Mouse (Mus musculus) ZHBTc4 (cell line): ENCODE data around the gene Cebpa.

Source experiments
- DNase-seq: peaks from one replicate; pipeline ENCODE4 v3.0.0-alpha.2; 2011; ENCODE audit warnings: low read depth, low spot score

The Cebpa gene

DNA sequence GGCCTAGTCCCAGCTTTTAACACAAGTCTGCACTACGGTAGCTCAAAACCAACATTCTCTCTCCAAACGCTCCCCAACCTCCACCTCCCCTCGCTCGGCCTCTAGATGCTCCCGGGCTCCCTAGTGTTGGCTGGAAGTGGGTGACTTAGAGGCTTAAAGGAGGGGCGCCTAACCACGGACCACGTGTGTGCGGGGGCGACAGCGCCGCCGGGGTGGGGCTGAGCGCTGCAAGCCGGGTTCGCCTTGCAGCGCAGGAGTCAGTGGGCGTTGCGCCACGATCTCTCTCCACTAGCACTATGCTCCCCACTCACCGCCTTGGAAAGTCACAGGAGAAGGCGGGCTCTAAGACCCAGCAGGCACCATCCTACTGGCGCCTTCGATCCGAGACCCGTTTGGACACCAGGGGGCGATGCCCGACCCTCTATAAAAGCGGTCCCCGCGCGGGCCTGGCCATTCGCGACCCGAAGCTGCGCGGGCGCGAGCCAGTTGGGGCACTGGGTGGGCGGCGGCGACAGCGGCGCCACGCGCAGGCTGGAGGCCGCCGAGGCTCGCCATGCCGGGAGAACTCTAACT is at the start of gene Cebpa:
Cebpa (plus strand) TSS at position 453 of the 573 bp plus-strand sequence.
- DNase-seq = peak; percentile 94

DNA sequence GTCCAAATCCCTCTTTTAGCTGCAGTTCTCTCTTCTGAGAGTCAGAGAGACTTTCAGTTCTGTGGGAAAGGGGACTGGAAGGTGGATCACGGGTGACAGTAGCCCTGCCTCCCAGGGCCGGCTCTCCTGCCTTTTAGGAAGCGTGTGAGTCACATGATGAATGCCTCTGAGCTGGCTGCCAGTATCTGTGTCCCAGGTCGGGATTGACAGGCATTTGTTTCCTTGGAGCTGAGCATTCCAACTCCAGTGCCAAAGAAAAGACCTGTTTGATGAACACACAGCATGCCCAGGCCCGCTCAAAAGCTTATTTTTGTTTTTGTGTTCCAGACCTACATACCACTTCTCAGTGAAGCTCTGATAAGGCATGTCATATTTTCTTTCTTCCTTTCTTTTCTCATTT is 42.4 kb upstream of the Cebpa start:
- peak; percentile 40 for DNase-seq

DNA sequence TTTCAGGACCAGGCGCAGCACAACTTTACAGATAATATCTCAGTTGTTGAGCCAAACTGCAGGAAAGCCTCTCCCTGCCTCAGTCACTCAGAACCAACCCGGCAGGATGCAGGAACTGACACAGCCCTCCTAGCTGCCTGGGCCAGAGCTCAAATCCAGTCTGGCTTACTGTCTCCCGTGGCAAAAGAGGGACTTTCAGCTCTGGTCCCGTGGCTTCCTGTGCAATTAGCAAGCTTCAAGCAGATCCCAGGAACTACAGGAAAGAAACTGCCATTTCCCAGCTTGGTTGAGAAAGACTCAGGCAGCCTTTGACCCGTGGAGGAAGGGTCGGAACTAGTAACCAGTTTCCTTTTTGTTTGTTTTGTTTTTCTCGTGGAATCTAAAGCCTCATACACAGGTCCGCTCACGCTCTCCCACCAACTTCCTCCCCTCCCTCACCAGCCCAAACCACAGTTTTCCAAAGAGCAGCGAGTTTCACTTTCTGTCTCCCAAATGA is 38.2 kb upstream of the Cebpa start:
- DNase-seq = peak; percentile 26

DNA sequence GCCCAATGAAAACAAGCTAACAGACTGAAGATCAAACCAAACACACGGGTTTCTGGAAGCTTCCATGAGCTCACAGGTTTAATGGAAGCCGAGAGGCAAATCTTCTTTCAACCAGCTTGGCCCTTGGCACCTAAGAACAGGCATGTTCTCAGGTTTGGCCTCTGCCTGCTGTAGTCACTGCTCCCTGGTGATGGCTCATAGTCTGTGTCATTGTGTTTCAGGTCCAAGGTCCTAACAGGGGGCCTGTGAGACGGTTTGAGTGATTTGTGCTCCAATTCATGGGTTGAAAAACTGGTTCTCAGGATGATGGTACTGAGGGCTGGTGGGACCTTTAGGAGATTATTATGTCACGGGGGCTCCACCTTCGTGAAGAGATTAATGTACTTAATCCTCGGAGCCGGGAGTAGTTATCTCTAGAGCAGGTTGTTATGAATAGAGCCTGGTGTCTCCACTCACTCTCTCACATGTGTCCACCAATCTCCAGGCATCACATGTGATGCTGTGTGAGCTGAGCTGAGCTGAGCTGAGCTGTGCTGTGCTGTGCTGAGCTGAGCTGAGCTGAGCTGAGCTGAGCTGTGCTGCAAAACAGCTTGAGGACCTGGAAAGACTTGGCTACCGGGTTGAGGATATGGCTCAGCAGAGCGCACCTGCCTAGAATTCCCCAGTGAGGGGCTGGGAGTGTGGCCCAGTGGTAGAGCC is 37.5 kb upstream of the Cebpa start:
- DNase-seq = no peak

- no peak for DNase-seq
These were observed 34.3 kb upstream of the Cebpa start for GRCm38 (mm10) chr7:35084565-35085360.

- peak; percentile 49 for DNase-seq
These were observed 32.7 kb upstream of the Cebpa start for GRCm38 (mm10) chr7:35086271-35086861.

- no peak for DNase-seq
These were observed 28.5 kb upstream of the Cebpa start for GRCm38 (mm10) chr7:35090550-35090949.

- DNase-seq = no peak
These were observed 24.0 kb upstream of the Cebpa start for GRCm38 (mm10) chr7:35094975-35095678.

- DNase-seq = no peak
These were observed 20.3 kb upstream of the Cebpa start for GRCm38 (mm10) chr7:35098777-35099176.

DNA sequence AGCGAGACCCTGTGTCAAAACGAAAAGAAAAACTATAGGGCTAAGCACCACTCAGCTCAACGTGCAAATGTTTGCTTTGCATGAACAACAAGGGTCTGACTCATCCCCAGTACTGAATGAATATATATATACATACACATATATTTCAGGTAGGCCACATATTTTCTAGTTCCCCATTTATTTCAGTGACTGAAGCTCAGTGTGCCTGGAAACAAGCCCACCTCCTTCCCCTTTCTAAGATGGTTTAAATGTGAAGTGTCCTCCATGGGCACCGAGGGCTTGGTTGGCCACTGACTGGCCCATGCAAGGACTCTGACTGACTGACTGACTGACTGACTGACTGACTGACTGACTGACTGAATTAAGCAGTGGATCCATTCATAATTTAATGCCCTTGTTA is 19.6 kb upstream of the Cebpa start:
- DNase-seq = no peak

GRCm38 (mm10) chr7:35106614-35107013 is 12.5 kb upstream of the Cebpa start:
- no peak for DNase-seq

GRCm38 (mm10) chr7:35107630-35108029 is 11.5 kb upstream of the Cebpa start:
- DNase-seq = no peak

- DNase-seq = no peak
These were observed 11.0 kb upstream of the Cebpa start for GRCm38 (mm10) chr7:35108046-35108445.

DNA sequence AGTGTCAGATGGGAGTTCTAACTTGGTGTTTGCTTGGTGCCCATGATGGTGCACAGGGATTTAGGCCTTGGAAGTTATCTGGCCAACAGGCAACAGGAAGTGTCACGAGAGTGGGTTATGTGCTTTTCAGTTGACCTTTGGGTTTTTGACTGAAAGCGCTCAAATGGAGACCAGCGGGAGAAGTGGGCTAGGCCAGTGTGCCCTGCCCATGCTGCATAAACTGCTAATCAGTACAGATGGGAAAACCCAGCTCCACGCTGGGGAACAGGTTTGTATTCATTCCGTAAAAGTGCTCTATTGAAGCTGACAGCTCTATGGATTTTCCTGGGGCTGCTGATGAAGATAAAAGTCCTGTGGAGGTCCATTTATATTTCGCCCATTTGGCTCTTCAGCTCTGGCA is 10.4 kb upstream of the Cebpa start:
- no peak for DNase-seq

DNA sequence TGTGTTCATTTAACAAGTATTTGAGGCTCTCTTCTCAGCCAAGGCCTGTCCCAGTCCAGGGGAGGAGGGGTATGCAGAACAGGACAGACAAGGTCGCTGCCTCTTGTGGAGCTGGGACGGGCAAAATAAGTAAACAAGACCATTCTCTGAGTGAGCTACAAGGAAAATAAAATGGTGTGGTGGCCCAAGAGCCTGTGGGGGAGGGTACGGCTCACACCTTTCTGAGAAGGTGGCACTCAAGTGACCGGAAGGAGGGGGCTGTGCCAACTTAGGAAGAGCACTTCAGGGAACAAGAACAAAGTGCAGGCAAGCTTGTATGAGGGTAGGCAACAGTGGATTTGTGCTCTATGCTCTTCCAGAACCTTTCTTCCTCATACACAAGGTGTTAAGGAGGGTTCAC is 6.0 kb upstream of the Cebpa start:
- DNase-seq = no peak

- no peak for DNase-seq
These were observed 5.4 kb upstream of the Cebpa start for GRCm38 (mm10) chr7:35113721-35114120.

DNA sequence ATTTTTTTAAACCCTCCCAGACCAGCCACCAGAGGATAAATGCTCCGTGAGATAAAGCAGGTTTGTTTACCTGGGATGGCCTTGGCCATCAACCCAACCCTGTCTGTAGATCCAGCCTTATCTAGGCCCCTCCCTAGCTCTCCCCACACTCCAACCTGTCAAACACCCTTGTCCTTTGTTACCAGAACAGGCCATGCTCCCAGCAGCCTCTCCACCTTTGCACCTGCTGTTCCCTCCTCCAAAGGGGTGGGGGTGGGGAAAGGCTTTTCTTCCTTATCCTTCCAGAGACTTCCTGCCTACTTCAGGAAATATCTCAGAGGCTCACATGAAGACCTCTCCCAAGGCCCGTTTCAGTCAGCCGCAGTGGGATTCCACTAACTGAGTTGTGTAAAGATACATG is 2.6 kb upstream of the Cebpa start:
- peak; percentile 28 for DNase-seq

DNA sequence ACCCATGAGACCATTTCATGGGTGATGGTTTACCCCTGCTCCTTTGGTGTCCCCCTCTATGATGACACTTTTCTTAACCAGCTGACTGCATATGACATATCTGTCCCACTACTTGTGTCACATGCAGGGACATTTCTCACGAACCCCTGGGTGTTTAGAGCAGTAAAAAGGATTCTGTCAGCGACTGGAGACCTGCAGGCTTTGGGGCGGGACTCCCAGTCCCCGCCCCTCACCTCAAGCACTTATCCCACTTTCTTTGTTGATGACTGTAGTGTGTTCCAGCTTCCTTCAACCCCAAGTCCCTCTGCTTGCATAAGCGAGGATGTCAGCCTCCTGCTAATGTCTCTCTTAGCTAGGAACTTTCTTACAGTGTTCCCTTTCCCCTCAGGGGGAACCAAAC is 2.0 kb upstream of the Cebpa start:
- DNase-seq = peak; percentile 35

GRCm38 (mm10) chr7:35117761-35118098 is 1.4 kb upstream of the Cebpa start:
- DNase-seq = no peak

DNA sequence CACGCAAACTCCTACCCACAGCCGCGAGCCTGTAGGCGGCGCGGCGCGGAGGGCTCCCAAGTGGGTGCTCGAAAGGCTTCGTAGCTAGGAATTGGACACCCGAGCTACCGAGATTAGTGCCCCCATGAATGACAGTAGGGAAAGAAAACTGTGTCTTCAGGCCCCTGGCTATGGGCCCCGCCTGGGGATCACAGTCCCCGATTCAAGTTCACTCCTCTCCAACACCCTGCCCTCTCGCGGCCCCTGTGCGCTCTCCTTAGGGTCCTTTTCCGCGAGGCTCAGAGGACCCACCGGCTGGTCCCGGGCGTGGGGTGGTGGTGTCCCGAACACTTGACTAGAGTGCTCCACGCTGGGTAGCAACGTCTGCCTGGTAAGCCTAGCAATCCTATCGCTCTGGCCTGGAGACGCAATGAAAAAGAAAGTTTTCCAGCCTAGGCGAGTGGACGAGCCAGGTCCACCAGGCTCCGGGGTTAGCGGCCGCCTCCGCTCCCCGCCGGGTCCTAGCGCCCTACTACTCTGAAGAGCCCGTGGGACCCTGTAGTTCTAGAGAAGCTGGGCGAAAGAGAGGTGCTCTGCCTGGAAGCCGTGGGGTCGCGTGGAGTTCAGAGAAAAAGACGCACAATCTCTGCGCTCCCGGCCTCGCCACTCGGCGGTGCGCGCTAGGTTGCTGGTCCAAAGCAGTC is 853 bp upstream of the Cebpa start:
- peak; percentile 55 for DNase-seq

DNA sequence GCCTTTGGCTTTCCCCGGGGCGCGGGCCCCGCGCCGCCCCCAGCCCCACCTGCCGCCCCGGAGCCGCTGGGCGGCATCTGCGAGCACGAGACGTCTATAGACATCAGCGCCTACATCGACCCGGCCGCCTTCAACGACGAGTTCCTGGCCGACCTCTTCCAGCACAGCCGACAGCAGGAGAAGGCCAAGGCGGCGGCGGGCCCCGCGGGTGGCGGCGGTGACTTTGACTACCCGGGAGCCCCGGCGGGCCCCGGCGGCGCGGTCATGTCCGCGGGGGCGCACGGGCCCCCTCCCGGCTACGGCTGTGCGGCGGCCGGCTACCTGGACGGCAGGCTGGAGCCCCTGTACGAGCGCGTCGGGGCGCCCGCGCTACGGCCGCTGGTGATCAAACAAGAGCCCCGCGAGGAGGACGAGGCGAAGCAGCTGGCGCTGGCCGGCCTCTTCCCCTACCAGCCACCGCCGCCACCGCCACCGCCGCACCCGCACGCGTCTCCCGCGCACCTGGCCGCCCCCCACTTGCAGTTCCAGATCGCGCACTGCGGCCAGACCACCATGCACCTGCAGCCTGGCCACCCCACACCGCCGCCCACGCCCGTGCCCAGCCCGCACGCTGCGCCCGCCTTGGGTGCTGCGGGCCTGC is 533 bp downstream of the Cebpa start:
- DNase-seq = peak; percentile 56
